Mouse (Mus musculus) heart, postnatal 25 days (tissue): ENCODE measurements around the gene Dguok. TPM values are rescaled to one million over a fixed set of nuclear protein-coding genes. Genes with fewer than 3 reads are reported as not detected.

Source experiments
- DNase-seq: peaks from one replicate; pipeline ENCODE4 v3.0.0; 2022; ENCODE audit warnings: low spot score
- intact Hi-C: fragments of 180-260 bp; cut with DNase I; formaldehyde crosslinking; loops from one replicate; pipeline ENCODE4 v1.15.1; 2025
- total RNA-seq, 2 experiments: library from RNA; stranded (reverse); gene quantifications; 2 replicates each; pipeline ENCODE4 v1.2.3; 2021

Gene Dguok
- total RNA-seq, 2 experiments from 2014 or later = 32.8 to 35.2 TPM

- intact Hi-C loops = no loop called here
- DNase-seq = no peak
Measured at GRCm38 (mm10) chr6:83439119-83439767, 67.5 kb downstream of the Dguok start.

DNA sequence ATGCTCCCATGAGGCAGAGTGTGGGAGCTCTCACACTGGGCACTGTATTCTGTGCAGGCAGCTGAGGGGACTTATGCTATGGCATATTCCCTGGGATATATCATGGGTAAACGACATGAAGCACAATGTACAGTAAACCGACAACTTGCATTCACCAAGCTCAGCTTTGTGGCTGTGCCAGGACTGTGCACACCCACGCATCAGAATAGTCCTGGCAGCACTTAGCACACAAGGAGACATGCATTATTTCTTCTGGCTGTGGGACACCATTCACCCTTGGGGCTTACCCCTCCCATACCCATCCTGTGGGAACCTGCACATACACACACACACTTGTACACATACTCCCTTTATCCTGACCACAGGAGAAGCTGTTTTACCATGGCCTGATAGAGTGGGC lies 68.2 kb downstream of the Dguok start:
- intact Hi-C loops = no loop called here
- no peak for DNase-seq

- intact Hi-C loops = no loop called here
- DNase-seq = no peak
Measured at GRCm38 (mm10) chr6:83437802-83438201, 69.0 kb downstream of the Dguok start.

DNA sequence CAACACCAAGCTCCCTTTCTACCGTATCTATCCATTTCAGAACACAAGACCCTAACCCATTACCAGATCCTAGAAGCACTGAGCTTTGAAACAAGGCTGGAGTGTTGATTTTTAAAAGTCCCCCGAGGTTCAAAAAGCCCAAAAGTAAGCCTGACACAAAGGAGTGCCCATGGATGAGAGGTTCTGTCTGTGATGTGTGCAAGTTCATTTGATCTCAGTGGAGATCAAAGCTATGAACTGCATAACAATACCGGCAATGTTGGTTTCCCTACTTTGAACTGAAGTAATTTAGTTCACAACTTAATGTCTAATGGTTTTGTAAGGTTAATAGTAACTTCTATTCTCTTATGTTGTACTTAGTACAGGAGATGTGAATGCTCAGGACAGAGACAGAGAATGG lies 69.5 kb downstream of the Dguok start:
- DNase-seq = no peak
- intact Hi-C loops = no loop called here

- no peak for DNase-seq
Measured at GRCm38 (mm10) chr6:83436547-83436946, 70.2 kb downstream of the Dguok start.

DNA sequence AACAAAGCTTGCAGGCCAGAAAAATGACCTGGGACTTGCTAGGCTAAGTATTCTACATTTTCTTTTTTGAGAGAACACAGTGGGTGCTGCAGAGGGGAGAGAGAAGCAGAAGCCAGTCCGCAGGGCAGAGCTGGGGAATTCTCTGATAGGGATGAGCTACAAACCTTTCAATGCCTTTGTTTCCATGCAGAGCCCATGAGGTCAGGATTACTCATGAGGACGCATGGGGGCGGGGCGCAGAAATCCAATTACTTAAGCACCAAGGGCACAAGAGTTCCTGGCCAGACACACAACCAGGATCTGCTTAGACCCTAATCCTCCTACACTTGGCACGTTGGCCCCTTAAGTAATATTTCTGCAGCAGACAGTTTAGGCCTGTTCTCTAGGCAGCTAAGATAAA lies 71.6 kb downstream of the Dguok start:
- no peak for DNase-seq
- intact Hi-C loops = no loop called here

More at GRCm38 (mm10) chr6:83436547-83436946, 70.2 kb downstream of the Dguok start:
- intact Hi-C loops = no loop called here

GRCm38 (mm10) chr6:83433546-83433945 lies 73.2 kb downstream of the Dguok start:
- no peak for DNase-seq
- intact Hi-C loops = no loop called here

DNA sequence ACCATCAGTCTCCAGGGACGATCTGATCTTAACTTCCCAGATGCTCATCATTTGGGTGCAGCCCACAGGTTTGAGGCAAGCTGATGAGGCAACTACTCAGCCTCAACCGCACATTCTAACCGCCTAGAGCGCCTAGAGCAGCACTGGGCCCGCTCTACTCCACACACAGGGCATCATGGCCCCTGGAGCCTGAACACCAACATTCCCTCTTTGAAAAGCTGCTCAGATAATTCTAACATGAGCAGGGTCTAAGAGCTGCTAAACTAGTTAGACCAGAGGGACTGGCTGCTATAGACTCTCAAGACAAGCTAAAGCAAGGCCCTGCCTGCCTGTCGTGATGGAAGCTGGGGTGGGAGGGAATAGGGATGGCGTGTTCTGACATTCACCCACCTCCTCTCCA lies 73.8 kb downstream of the Dguok start:
- DNase-seq = no peak
- intact Hi-C loops = no loop called here

Other genes starting within 250 kb of the Dguok start
- 1 to 10 TPM; 2.4 to 2.6 TPM for gene Mthfd2, start 181.1 kb downstream of the Dguok start, total RNA-seq
- 10 to 100 TPM; 24.9 to 25.0 TPM for gene Mob1a, start 181.0 kb downstream of the Dguok start, total RNA-seq
- 100 to 1,000 TPM; 371 to 393 TPM for gene Bola3, start 157.8 kb downstream of the Dguok start, total RNA-seq
- gene Tet3, start 47.9 kb downstream of the Dguok start, total RNA-seq = 10 to 100 TPM; 32.6 to 40.8 TPM
- gene Actg2, start 29.3 kb upstream of the Dguok start, total RNA-seq = 1 to 10 TPM; 1.6 to 2.2 TPM
- 10 to 100 TPM in 1 of 2 experiments, 1 to 10 TPM in 1; 10.0 to 12.6 TPM for gene Stambp, start 65.8 kb upstream of the Dguok start, total RNA-seq
- not detected for gene Clec4f, start 149.2 kb upstream of the Dguok start, total RNA-seq
- 1 to 10 TPM; 1.0 to 1.5 TPM for gene Cd207, start 170.9 kb upstream of the Dguok start, total RNA-seq
- gene Vax2, start 204.3 kb upstream of the Dguok start, total RNA-seq = not detected
- gene Atp6v1b1, start 236.0 kb upstream of the Dguok start, total RNA-seq = not detected